Mouse (Mus musculus): ENCODE results near the gene Wdr6. TPM values are rescaled to one million over a fixed set of nuclear protein-coding genes. Genes with fewer than 3 reads are reported as not detected.

The Wdr6 gene
- total and polyA plus RNA-seq, 2 experiments from 2014 or later = 283 to 511 TPM

GRCm38 (mm10) chr9:108601986-108602385 is 23.4 kb upstream of the Wdr6 start:
- no peak for TF ChIP-seq CTCF (IDR thresholded peaks at IDR 0.05; ENCODE audit: low read depth)
- peaks cover 37% of the 10 kb centered on the region for H3K36me3 ChIP-seq (ENCODE audit: insufficient read depth)
- no peak for ATAC-seq
- H3K27me3 ChIP-seq (ENCODE audit: insufficient read depth, low read length) = no peaks in the 10 kb centered on the region
- H3K4me3 ChIP-seq (ENCODE audit: low read depth, low read length) = no peak overlapping the region
- DNase-seq = no peak
- no peak overlapping the region for H3K27ac ChIP-seq (ENCODE audit: low read depth, low read length)
- H3K9ac ChIP-seq = no peak overlapping the region
- H3K4me2 ChIP-seq (ENCODE audit: low read depth) = no peak overlapping the region
- no peaks in the 10 kb centered on the region for H3K9me3 ChIP-seq (ENCODE audit: low read length)
- WGBS = 79% methylated on average over 4 of the region's 4 CpGs
- no peaks in the 10 kb centered on the region for H3K4me1 ChIP-seq (ENCODE audit: insufficient read depth)

GRCm38 (mm10) chr9:108600011-108600410 is 21.5 kb upstream of the Wdr6 start:
- H3K9me3 ChIP-seq (ENCODE audit: low read length) = no peaks in the 10 kb centered on the region
- WGBS = 59% methylated on average over 2 of the region's 2 CpGs
- no peak overlapping the region for H3K4me2 ChIP-seq (ENCODE audit: low read depth)
- H3K36me3 ChIP-seq (ENCODE audit: insufficient read depth) = peaks cover 29% of the 10 kb centered on the region
- DNase-seq (no peak), ATAC-seq (no peak)
- H3K9ac ChIP-seq = no peak overlapping the region
- H3K27me3 ChIP-seq (ENCODE audit: insufficient read depth, low read length) = no peaks in the 10 kb centered on the region
- H3K27ac ChIP-seq (ENCODE audit: low read depth, low read length) = no peak overlapping the region
- H3K4me1 ChIP-seq (ENCODE audit: insufficient read depth) = no peaks in the 10 kb centered on the region; the same call in 1 of the 2 replicates
- TF ChIP-seq CTCF (IDR thresholded peaks at IDR 0.05; ENCODE audit: low read depth) = no peak
- no peak overlapping the region for H3K4me3 ChIP-seq (ENCODE audit: low read depth, low read length)

DNA sequence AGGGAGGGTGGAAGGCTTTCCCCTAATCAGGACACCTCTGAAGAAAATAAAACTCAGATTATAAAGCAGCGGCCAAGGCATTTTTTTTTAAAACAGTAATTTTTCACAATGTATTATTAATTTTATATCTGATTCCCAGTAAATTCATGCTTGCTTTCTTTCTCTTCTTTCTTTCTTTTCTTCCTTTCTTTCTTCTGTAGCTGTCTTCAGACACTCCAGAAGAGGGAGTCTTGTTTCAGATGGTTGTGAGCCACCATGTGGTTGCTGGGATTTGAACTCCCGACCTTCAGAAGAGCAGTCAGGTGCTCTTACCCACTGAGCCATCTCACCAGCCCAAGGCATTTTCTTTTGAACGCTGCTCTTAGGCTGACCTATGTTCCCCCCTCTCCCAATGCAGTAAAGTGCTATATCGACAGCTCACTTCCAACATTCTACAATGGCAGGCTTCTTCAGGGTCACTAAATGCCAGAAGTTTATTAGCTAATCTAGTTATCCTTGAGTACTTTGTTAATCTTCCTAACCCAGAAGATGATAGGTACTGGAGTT is 20.6 kb upstream of the Wdr6 start:
- no peak for ATAC-seq

DNA sequence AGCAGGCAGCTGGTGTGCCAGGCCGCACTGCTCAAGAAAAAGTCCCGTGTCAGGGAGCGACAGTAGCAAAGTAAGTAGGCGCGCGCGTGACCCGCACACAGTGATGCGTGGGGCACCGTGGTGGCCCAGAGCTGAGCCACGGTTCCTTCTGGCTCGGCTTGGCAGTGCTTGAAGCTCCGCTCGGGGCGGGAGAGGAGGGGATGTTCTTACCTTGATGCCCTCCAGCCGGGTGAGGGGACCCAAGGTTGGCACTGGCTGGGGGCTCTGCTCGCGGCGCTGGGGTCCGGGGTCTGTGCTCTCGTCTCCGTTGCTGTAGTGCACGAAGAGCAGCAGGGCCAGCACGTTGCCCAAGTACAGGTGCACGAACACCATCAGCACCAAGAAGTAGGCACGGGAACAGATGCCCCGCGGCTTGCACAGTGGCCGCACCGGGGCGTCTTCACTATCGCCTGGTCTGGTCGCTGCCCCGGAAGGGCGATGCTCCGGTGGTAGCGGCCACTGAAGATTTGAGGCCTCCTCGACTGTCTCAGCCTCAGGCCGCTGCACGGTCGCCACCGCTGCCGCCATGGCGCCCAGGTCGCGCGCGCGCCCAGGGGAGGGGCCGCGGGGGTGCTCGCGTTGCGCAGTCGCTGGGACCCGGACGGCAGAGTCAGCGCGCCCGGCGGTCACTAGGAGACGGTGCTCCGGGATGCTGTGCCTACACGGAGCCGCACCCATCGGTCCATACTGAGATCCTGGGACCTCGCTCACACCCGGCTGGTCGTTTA is 18.6 kb upstream of the Wdr6 start, which contains the start of gene P4htm:
P4htm (minus strand) TSS at position 670 of the 767 bp plus-strand sequence.
- H3K4me2 ChIP-seq (ENCODE audit: low read depth) = peak within 1 kb of the TSS; percentile 93
- H3K27me3 ChIP-seq (ENCODE audit: insufficient read depth, low read length) = no peaks in the 10 kb centered on the region
- H3K4me1 ChIP-seq (ENCODE audit: insufficient read depth) = no peaks in the 10 kb centered on the region; the same call in 1 of the 2 replicates
- peak within 1 kb of the TSS; percentile 79 for H3K27ac ChIP-seq (ENCODE audit: low read depth, low read length)
- no peaks in the 10 kb centered on the region for H3K9me3 ChIP-seq (ENCODE audit: low read length)
- ATAC-seq (peak; percentile 94), DNase-seq (peak; percentile 81)
- 2% methylated on average over 66 of the region's 69 CpGs for WGBS
- peak within 1 kb of the TSS; percentile 83 for H3K9ac ChIP-seq
- H3K36me3 ChIP-seq (ENCODE audit: insufficient read depth) = peaks cover 9% of the 10 kb centered on the region; the same call in 1 of the 2 replicates
- TF ChIP-seq CTCF (IDR thresholded peaks at IDR 0.05; ENCODE audit: low read depth) = peak; percentile 48
- H3K4me3 ChIP-seq (ENCODE audit: low read depth, low read length) = peak within 1 kb of the TSS; percentile 73

More for the DNA sequence above, 20.6 kb upstream of the Wdr6 start:
- WGBS = 81% methylated on average over 4 of the region's 4 CpGs
- Histone ChIP-seq H3K9ac (no peak overlapping the region), H3K9me3 (ENCODE audit: low read length) (no peaks in the 10 kb centered on the region), H3K4me3 (ENCODE audit: low read depth, low read length) (no peak overlapping the region), H3K36me3 (ENCODE audit: insufficient read depth) (peaks cover 20% of the 10 kb centered on the region), H3K27ac (ENCODE audit: low read depth, low read length) (no peak overlapping the region), H3K27me3 (ENCODE audit: insufficient read depth, low read length) (no peaks in the 10 kb centered on the region), H3K4me2 (ENCODE audit: low read depth) (no peak overlapping the region), H3K4me1 (ENCODE audit: insufficient read depth) (no peaks in the 10 kb centered on the region; the same call in 1 of the 2 replicates)
- peak; percentile 84 for DNase-seq
- no peak for TF ChIP-seq CTCF (IDR thresholded peaks at IDR 0.05; ENCODE audit: low read depth)

- DNase-seq = no peak
- Histone ChIP-seq H3K27ac (ENCODE audit: low read depth, low read length) (no peak overlapping the region), H3K4me3 (ENCODE audit: low read depth, low read length) (no peak overlapping the region), H3K4me1 (ENCODE audit: insufficient read depth) (no peaks in the 10 kb centered on the region; the same call in 1 of the 2 replicates), H3K27me3 (ENCODE audit: insufficient read depth, low read length) (no peaks in the 10 kb centered on the region), H3K9me3 (ENCODE audit: low read length) (no peaks in the 10 kb centered on the region), H3K36me3 (ENCODE audit: insufficient read depth) (0 out of 2 replicates have a peak, but pooled peaks cover 6% of the 10 kb centered on the region), H3K4me2 (ENCODE audit: low read depth) (no peak overlapping the region), H3K9ac (no peak overlapping the region)
- TF ChIP-seq CTCF (IDR thresholded peaks at IDR 0.05; ENCODE audit: low read depth) = no peak
- WGBS = 85% methylated on average over 3 of the region's 3 CpGs
- ATAC-seq = no peak
Measured at GRCm38 (mm10) chr9:108594354-108594753, 15.8 kb upstream of the Wdr6 start.

DNA sequence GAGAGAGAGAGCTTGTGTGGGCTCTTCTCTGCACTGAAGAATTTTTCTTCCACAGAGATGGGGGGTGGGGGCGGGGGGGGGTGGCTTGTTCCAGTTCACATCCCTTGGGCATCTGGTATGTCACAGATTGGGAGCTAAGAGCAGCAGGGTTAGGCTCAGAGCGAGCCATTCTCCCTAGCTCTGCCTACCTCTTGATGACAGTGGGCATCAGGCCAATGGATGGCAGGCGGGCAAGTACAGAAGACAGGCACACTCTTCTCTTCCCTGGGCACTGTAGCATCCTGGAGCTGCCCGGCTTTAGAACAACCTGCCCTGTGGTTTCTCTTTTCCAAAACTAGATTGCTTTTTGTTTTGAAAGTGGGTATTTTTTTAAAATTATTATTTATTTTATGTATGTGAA is 12.9 kb upstream of the Wdr6 start:
- no peak overlapping the region for H3K4me3 ChIP-seq (ENCODE audit: low read depth, low read length)
- no peak overlapping the region for H3K9ac ChIP-seq
- peaks cover 24% of the 10 kb centered on the region for H3K4me1 ChIP-seq (ENCODE audit: insufficient read depth)
- no peak for TF ChIP-seq CTCF (IDR thresholded peaks at IDR 0.05; ENCODE audit: low read depth)
- H3K9me3 ChIP-seq (ENCODE audit: low read length) = no peaks in the 10 kb centered on the region
- no peak overlapping the region for H3K4me2 ChIP-seq (ENCODE audit: low read depth)
- ATAC-seq = no peak
- no peak overlapping the region for H3K27ac ChIP-seq (ENCODE audit: low read depth, low read length)
- H3K36me3 ChIP-seq (ENCODE audit: insufficient read depth) = 0 out of 2 replicates have a peak, but pooled peaks cover 6% of the 10 kb centered on the region
- WGBS = 64% methylated on average over 4 of the region's 4 CpGs
- no peaks in the 10 kb centered on the region for H3K27me3 ChIP-seq (ENCODE audit: insufficient read depth, low read length)
- no peak for DNase-seq

DNA sequence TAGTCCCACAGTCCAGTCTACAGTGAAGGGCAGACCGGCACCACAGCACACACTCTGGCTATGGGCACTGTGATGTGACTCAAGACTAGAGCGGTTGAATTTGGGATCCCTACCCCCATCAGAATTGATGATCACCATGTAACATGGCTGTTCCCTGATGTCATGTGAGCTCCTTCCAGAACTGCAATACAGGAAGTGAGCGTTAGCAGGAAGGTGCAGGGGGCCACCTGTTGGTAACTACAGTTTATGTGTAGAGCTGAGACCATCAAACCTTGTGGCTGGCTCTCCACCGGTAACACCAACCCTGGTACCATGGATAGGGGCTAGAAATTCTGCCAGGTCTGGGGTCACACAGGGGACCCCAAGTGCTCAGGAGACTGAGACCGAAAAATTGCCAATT is 10.7 kb upstream of the Wdr6 start:
- peaks cover 24% of the 10 kb centered on the region for H3K4me1 ChIP-seq (ENCODE audit: insufficient read depth)
- H3K9me3 ChIP-seq (ENCODE audit: low read length) = no peaks in the 10 kb centered on the region
- TF ChIP-seq CTCF (IDR thresholded peaks at IDR 0.05; ENCODE audit: low read depth) = peak; percentile 54
- ATAC-seq (no peak), DNase-seq (peak; percentile 48)
- no peak overlapping the region for H3K4me2 ChIP-seq (ENCODE audit: low read depth)
- no peaks in the 10 kb centered on the region for H3K27me3 ChIP-seq (ENCODE audit: insufficient read depth, low read length)
- 0 out of 2 replicates have a peak, but pooled peaks cover 6% of the 10 kb centered on the region for H3K36me3 ChIP-seq (ENCODE audit: insufficient read depth)
- H3K4me3 ChIP-seq (ENCODE audit: low read depth, low read length) = no peak overlapping the region
- peak overlapping the region; percentile 94 for H3K27ac ChIP-seq (ENCODE audit: low read depth, low read length)
- no peak overlapping the region for H3K9ac ChIP-seq
- WGBS = 66% methylated on average over 5 of the region's 5 CpGs
